Mouse (Mus musculus) MEL (cell line): ENCODE measurements around the gene Epb42. TPM values are rescaled to one million over a fixed set of nuclear protein-coding genes. Genes with fewer than 3 reads are reported as not detected.
"Not testable (repeated sequence)": the region's sequence is repeated elsewhere in the genome, so short reads cannot be mapped to it uniquely, and the experiment has no call there.

ENCODE experiments used
- DNase-seq: peaks from one replicate; pipeline ENCODE4 v3.0.0; 2011; ENCODE audit warnings: low read depth, low spot score
- H3K27ac ChIP-seq: 2 replicates; pipeline ENCODE4 v1.5.1; 2012; ENCODE audit warnings: low read depth, mild to moderate bottlenecking, control low read depth, low read length, moderate library complexity; ENCODE audit not compliant: control insufficient read depth
- H3K27me3 ChIP-seq, 2 experiments: fragments of 150-350 bp in 1 of 2; sonication (generic) in 1 of 2; 2 replicates each; pipeline ENCODE4 v1.6.1; 2012; ENCODE audit warnings: low read length in 2 of 2, mild to moderate bottlenecking in 2 of 2, improper control_type of control experiment in 1 of 2, moderate library complexity in 1 of 2; ENCODE audit not compliant: insufficient read depth in 2 of 2, control insufficient read depth in 1 of 2
- H3K36me3 ChIP-seq, 2 experiments: 2 replicates each; pipeline ENCODE4 v1.6.1; 2012 to 2014; ENCODE audit warnings: low read length in 2 of 2, improper control_type of control experiment in 1 of 2, inconsistent platforms in 1 of 2, mild to moderate bottlenecking in 1 of 2; ENCODE audit not compliant: insufficient read depth in 2 of 2, control insufficient read depth in 1 of 2
- H3K4me1 ChIP-seq, 2 experiments: fragments of 150-350 bp in 1 of 2; sonication (generic) in 1 of 2; 2 replicates each; pipeline ENCODE4 v1.6.1; 2012; ENCODE audit warnings: low read length in 2 of 2, improper control_type of control experiment in 1 of 2, mild to moderate bottlenecking in 1 of 2; ENCODE audit not compliant: insufficient read depth in 2 of 2, control insufficient read depth in 1 of 2
- H3K4me3 ChIP-seq, 2 experiments: fragments of 150-350 bp in 1 of 2; sonication (generic) in 1 of 2; 2 replicates each; pipeline ENCODE4 v1.5.1; 2012; ENCODE audit warnings: low read depth in 2 of 2, low read length in 2 of 2, mild to moderate bottlenecking in 2 of 2, moderate library complexity in 2 of 2, control low read depth in 1 of 2, improper control_type of control experiment in 1 of 2; ENCODE audit not compliant: control insufficient read depth in 1 of 2, insufficient read depth in 1 of 2
- H3K79me2 ChIP-seq: 2 replicates; pipeline ENCODE4 v1.6.1; 2012; ENCODE audit warnings: mild to moderate bottlenecking, low read length, moderate library complexity; ENCODE audit not compliant: control insufficient read depth, poor library complexity, insufficient read depth
- H3K9ac ChIP-seq: 2 replicates; pipeline ENCODE4 v1.6.1; 2012; ENCODE audit warnings: low read depth, mild to moderate bottlenecking, control low read depth, low read length, moderate library complexity; ENCODE audit not compliant: control insufficient read depth, poor library complexity, severe bottlenecking
- H3K9me3 ChIP-seq: fragments of 150-350 bp; sonication (generic); replicated peaks from 2 replicates; pipeline ENCODE4 v1.6.1; 2012; ENCODE audit warnings: mild to moderate bottlenecking, low read length, improper control_type of control experiment, moderate library complexity; ENCODE audit not compliant: insufficient read depth
- BHLHE40 ChIP-seq: IDR thresholded peaks from 2 replicates; pipeline ENCODE4 v1.6.1; 2012; ENCODE audit warnings: low read depth, mild to moderate bottlenecking, inconsistent platforms, low read length, improper control_type of control experiment, borderline replicate concordance
- CHD2 ChIP-seq: IDR thresholded peaks from 2 replicates; pipeline ENCODE4 v1.6.1; 2011; ENCODE audit warnings: low read length, improper control_type of control experiment
- CTCF ChIP-seq, 3 experiments: IDR thresholded peaks in 2 of 3; conservative IDR thresholded peaks in 1 of 3; 2 replicates each; pipeline ENCODE4 v1.5.1; 2011 to 2012; ENCODE audit warnings: low read length in 3 of 3, low read depth in 2 of 3, mild to moderate bottlenecking in 2 of 3, improper control_type of control experiment in 1 of 3, inconsistent platforms in 1 of 3, mixed read lengths in 1 of 3, moderate library complexity in 1 of 3; ENCODE audit not compliant: control insufficient read depth in 1 of 3, insufficient read depth in 1 of 3, poor library complexity in 1 of 3, severe bottlenecking in 1 of 3
- EP300 ChIP-seq, 2 experiments: IDR thresholded peaks; 2 replicates each; pipeline ENCODE4 v1.6.1; 2011; ENCODE audit warnings: improper control_type of control experiment in 2 of 2, low read length in 2 of 2, low read depth in 1 of 2, mild to moderate bottlenecking in 1 of 2
- ETS1 ChIP-seq: IDR thresholded peaks from 2 replicates; pipeline ENCODE4 v1.6.1; 2012; ENCODE audit warnings: low read depth, mild to moderate bottlenecking, inconsistent platforms, low read length, improper control_type of control experiment, moderate library complexity
- GATA1 ChIP-seq: IDR thresholded peaks from 2 replicates; pipeline ENCODE4 v1.6.1; 2011; ENCODE audit warnings: low read depth, low read length, improper control_type of control experiment
- KAT2A ChIP-seq: conservative IDR thresholded peaks from 2 replicates; pipeline ENCODE4 v1.6.1; 2012; ENCODE audit warnings: low read depth, low read length, improper control_type of control experiment, inconsistent platforms
- MYC ChIP-seq: IDR thresholded peaks from 2 replicates; pipeline ENCODE4 v1.6.1; 2011; ENCODE audit warnings: low read depth, mild to moderate bottlenecking, low read length, improper control_type of control experiment, moderate library complexity
- NELFE ChIP-seq: IDR thresholded peaks from 2 replicates; pipeline ENCODE4 v1.6.1; 2011; ENCODE audit warnings: low read depth, low read length, improper control_type of control experiment
- RAD21 ChIP-seq: IDR thresholded peaks from 2 replicates; pipeline ENCODE4 v1.6.1; 2011; ENCODE audit warnings: mild to moderate bottlenecking, low read depth, low read length, improper control_type of control experiment
- SMC3 ChIP-seq: IDR thresholded peaks from 2 replicates; pipeline ENCODE4 v1.6.1; 2011; ENCODE audit warnings: low read depth, low read length, improper control_type of control experiment
- TAL1 ChIP-seq: IDR thresholded peaks from 2 replicates; pipeline ENCODE4 v1.6.1; 2012; ENCODE audit warnings: mild to moderate bottlenecking, inconsistent platforms, low read length, moderate library complexity, mixed read lengths
- USF2 ChIP-seq, 2 experiments: IDR thresholded peaks; 2 replicates each; pipeline ENCODE4 v1.6.1; 2011 to 2012; ENCODE audit warnings: improper control_type of control experiment in 2 of 2, low read length in 2 of 2, borderline replicate concordance in 1 of 2, inconsistent platforms in 1 of 2, low read depth in 1 of 2, mild to moderate bottlenecking in 1 of 2; ENCODE audit not compliant: insufficient read depth in 1 of 2
- ZC3H11A ChIP-seq: IDR thresholded peaks from 2 replicates; pipeline ENCODE4 v1.6.1; 2012; ENCODE audit warnings: low read depth, mild to moderate bottlenecking, inconsistent platforms, low read length, improper control_type of control experiment
- polyA plus RNA-seq, 2 experiments: library from polyadenylated mRNA; stranded (reverse) in 1 of 2; unstranded in 1 of 2; fragments of >175 nt in 1 of 2; fragments of >200 nt in 1 of 2; gene quantifications; 2 replicates each; pipeline versions ENCODE4 v1.2.1 to v1.2.4; 2012; ENCODE audit warnings: low replicate concordance in 2 of 2, low read depth in 1 of 2; ENCODE audit not compliant: insufficient read length in 2 of 2, insufficient read depth in 1 of 2, missing spikeins in 1 of 2
- total RNA-seq: library from RNA; depleted of rRNA; stranded (reverse); fragments of 300-350 nt; gene quantifications from 2 replicates; pipeline ENCODE4 v1.2.3, GENCODE M21; 2012

The Epb42 gene
- total and polyA plus RNA-seq, 3 experiments, result 2.3 to 2.9 TPM; not detected in 1

DNA sequence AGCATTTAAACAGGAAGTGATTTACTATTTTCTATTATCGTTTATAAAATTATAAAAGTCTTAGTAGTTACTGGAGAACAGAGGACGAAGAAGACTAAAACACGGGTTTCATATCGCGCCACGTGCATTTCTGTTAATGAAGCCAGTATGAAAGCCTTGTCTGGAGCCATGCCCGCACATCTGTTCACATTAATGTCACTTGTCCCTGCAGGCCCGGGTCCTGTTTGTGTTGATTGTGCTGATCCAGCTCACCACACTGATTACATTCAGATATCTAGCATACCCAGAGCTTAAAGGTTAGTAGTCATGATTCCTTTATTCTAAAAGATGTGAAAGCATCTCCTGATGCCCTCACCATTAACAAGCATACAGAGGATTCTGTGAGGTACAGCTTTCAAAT, 38.0 kb downstream of the Epb42 start:
- H3K27me3 ChIP-seq, result no peaks in the 10 kb centered on the region
- no peak for DNase-seq
- no peaks in the 10 kb centered on the region for H3K79me2 ChIP-seq
- H3K4me1 ChIP-seq, result no peaks in the 10 kb centered on the region
- H3K27ac ChIP-seq, result no peak overlapping the region
- TF ChIP-seq EP300 (IDR thresholded peaks at IDR 0.05; ENCODE audit: low read depth in 1 of 2, low read length in 2 of 2) (0 out of 4 replicates have a peak, but pooled peaks of 1 of the 2 experiments have one; percentile 9), TAL1 (no peak)
- H3K4me3 ChIP-seq, result no peak overlapping the region
- no peaks in the 10 kb centered on the region for H3K9me3 ChIP-seq
- H3K9ac ChIP-seq, result no peak overlapping the region
- no peaks in the 10 kb centered on the region for H3K36me3 ChIP-seq

DNA sequence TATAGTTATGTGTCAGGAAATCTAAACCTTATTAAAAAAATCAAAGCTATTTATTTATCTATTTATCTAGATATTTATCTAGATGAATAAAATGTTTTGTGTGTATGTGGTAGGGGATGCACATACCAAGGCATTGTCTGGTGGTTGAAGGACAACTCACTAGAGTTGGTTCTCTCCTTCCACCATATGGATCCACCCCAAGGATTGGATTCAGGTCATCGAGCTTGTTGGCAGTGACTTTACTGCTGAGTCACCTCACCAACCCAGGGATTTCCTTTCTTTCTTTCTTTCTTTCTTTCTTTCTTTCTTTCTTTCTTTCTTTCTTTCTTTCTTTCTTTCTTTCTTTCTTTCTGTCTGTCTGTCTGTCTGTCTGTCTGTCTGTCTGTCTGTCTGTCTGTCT, 40.3 kb downstream of the Epb42 start:
- not testable (repeated sequence) for DNase-seq, H3K4me3 ChIP-seq, H3K9ac ChIP-seq, H3K4me1 ChIP-seq, H3K27ac ChIP-seq, H3K27me3 ChIP-seq, H3K79me2 ChIP-seq, H3K36me3 ChIP-seq, H3K9me3 ChIP-seq

DNA sequence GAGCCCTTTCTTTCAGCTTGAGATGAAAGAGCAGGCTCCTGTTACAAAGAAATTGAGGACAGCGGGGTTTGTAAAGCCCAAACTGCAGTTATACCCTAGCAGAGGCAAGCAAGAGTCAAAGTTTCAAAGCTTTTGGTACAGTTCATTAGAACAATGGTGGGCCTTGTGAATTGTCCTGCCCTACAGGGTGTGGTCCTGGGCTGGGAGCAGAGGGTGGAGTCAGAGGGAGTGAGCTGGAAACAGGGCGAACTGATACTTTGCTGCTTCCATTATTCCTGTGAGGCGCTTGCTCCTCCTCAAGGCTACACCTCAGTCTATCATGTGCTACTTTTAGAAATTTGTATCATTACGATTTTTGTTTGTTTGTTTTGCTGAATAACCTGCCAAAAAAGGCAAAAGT, 45.7 kb downstream of the Epb42 start:
- Histone ChIP-seq H3K4me1 (no peaks in the 10 kb centered on the region), H3K27ac (no peak overlapping the region), H3K9ac (no peak overlapping the region), H3K4me3 (no peak overlapping the region), H3K9me3 (no peaks in the 10 kb centered on the region), H3K36me3 (no peaks in the 10 kb centered on the region), H3K27me3 (no peaks in the 10 kb centered on the region)
- no peak for DNase-seq
- TF ChIP-seq GATA1 (no peak), BHLHE40 (no peak)
- TF ChIP-seq, all 39 proteins: peak for 0
- H3K79me2 ChIP-seq, result no peaks in the 10 kb centered on the region

DNA sequence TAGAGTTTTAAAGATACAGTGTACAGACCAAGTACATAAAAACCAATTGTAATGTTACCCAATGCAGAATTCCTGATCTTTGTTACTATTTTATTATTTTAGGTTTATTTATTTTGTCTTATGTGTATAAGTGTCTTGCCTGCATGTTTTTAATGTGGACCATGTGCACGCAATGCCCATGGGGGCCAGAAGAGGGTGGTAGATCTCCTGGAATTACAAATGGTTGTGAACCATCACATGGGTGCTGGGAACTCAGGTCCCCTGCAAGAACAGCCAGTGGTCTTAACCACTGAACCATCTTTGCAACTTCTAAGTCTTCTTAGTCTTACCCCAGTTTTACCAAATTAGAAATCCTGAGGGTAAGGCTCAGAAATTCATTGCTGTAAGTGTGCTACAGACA, 51.6 kb downstream of the Epb42 start:
- Histone ChIP-seq H3K4me1 (no peaks in the 10 kb centered on the region), H3K27me3 (no peaks in the 10 kb centered on the region), H3K9ac (no peak overlapping the region), H3K4me3 (no peak overlapping the region), H3K9me3 (no peaks in the 10 kb centered on the region), H3K79me2 (no peaks in the 10 kb centered on the region), H3K36me3 (no peaks in the 10 kb centered on the region), H3K27ac (no peak overlapping the region)
- TF ChIP-seq SMC3 (peak; percentile 60), EP300 (IDR thresholded peaks at IDR 0.05; ENCODE audit: low read depth in 1 of 2, low read length in 2 of 2) (no peak), MYC (peak; percentile 48; the same call in 1 of the 2 replicates), RAD21 (peak; percentile 62), ZC3H11A (peak; percentile 37), ETS1 (no peak), CTCF (IDR thresholded peaks at IDR 0.05 in 2 of 3, conservative IDR thresholded peaks at IDR 0.05 in 1 of 3; ENCODE audit: control insufficient read depth in 1 of 3, insufficient read depth in 1 of 3, low read depth in 2 of 3, low read length in 3 of 3, poor library complexity in 1 of 3, severe bottlenecking in 1 of 3) (peak; percentile 40 to 64 (median 61)), KAT2A (no peak), CHD2 (no peak), USF2 (IDR thresholded peaks at IDR 0.05; ENCODE audit: borderline replicate concordance in 1 of 2, insufficient read depth in 1 of 2, low read depth in 1 of 2, low read length in 2 of 2) (no peak), GATA1 (no peak), NELFE (no peak)
- peak; percentile 70 for DNase-seq
